Mouse (Mus musculus) cortical plate, adult 2 months (tissue): ENCODE data around the gene Diaph2.

Experiments used
- CTCF ChIP-seq: fragments of 200-500 bp; IDR thresholded peaks from 2 replicates; pipeline ENCODE4 v1.5.1; 2011; ENCODE audit warnings: mild to moderate bottlenecking, control low read depth, low read length; ENCODE audit not compliant: insufficient read depth; ENCODE audit errors: extremely low read depth
- POLR2A ChIP-seq: fragments of 200-500 bp; IDR thresholded peaks from 2 replicates; pipeline ENCODE4 v1.6.1; 2011; ENCODE audit warnings: mild to moderate bottlenecking, low read length, control low read depth; ENCODE audit not compliant: insufficient read depth; ENCODE audit errors: extremely low read depth

DNA sequence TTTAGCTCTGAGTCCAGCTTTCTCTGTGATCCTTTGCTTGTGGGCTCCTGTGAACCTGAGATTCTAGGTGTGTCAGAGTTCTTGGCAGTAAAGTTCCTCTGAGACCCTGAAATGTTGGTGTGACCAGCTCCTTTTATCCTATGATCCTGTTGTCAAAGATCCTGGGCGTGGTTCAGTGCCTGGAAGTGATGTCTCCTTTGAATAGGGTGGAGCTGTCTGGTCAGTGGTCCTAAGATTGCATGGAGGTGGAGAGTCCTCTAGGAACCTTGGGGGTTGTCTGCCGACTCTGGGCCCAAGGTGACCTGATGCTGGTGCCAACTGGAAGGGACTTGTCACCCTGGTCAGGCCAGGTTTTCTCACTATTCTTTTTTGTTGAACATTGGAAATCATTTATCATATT is 176.3 kb downstream of the Diaph2 start:
- TF ChIP-seq CTCF = no peak
- no peak for TF ChIP-seq POLR2A
